Mouse (Mus musculus) lung, postnatal 0 days (tissue): ENCODE results near the gene Nck1.

Experiments used
- CTCF ChIP-seq: IDR thresholded peaks from 2 replicates; pipeline ENCODE4 v1.5.1; 2016; ENCODE audit warnings: antibody characterized with exemption, mild to moderate bottlenecking
- EP300 ChIP-seq: IDR thresholded peaks from 2 replicates; pipeline ENCODE4 v1.6.1; 2016; ENCODE audit warnings: antibody characterized with exemption, mild to moderate bottlenecking, control low read depth

- TF ChIP-seq CTCF (no peak), EP300 (no peak)
Observed at GRCm38 (mm10) chr9:100471605-100471953, 74.4 kb downstream of the Nck1 start.
